11 mouse cellular contexts compared by ENCODE assay signal in genomic region chr6:73014317-73015160, GRCm38 (mm10). TPM values are rescaled to one million over a fixed set of nuclear protein-coding genes. Genes with fewer than 3 reads are reported as not detected.
A peak's percentile ranks its signal among the peaks of the same experiment; 100 is the strongest.
DNase-seq lines count a peak whose midpoint lies in the region; ATAC-seq lines count a peak whose summit lies in the region.
"Had no signal": no experiment of that assay in that cellular context is flagged by ENCODE, and none has a peak within 500 bp of the region (broad histone marks: within the 10 kb centered on the region; RNA-seq: fewer than 3 reads in every experiment).

No protein-coding gene starts in this region.

- H3K9me3 ChIP-seq in megakaryocyte, embryonic 14.5 days: no peaks in the 10 kb centered on the region
- 0 out of 2 replicates have a peak, but pooled peaks cover 2% of the 10 kb centered on the region for H3K9me3 ChIP-seq in kidney, embryonic 16.5 days (ENCODE audit: low read length)
- no peaks in the 10 kb centered on the region for H3K9me3 ChIP-seq in stomach, embryonic 16.5 days (replicated peaks; ENCODE audit: control insufficient read depth, low read length)
- no peaks in the 10 kb centered on the region for H3K9me3 ChIP-seq in liver, embryonic 12.5 days (replicated peaks)
- H3K9me3 ChIP-seq: hindbrain, embryonic 13.5 days; neural tube, embryonic 13.5 days had no signal

- DNase-seq in adrenal gland, postnatal 10 days: peak; percentile 27
- DNase-seq in adrenal gland, postnatal 4 days (ENCODE audit: low spot score in 2 of 2): no peak
- no peak for DNase-seq in right cerebral cortex, postnatal 36 days (ENCODE audit: low spot score in 2 of 2)
- DNase-seq: B cell, adult 2 months had no signal

- H3K9ac ChIP-seq in kidney, embryonic 16.5 days (replicated peaks; ENCODE audit: low read length): no peak overlapping the region
- no peak overlapping the region for H3K9ac ChIP-seq in stomach, embryonic 16.5 days (ENCODE audit: low read length)
- no peak overlapping the region for H3K9ac ChIP-seq in liver, embryonic 12.5 days
- H3K9ac ChIP-seq: hindbrain, embryonic 13.5 days; neural tube, embryonic 13.5 days had no signal

- no peaks in the 10 kb centered on the region for H3K36me3 ChIP-seq in megakaryocyte, embryonic 14.5 days (replicated peaks; ENCODE audit: low read length)
- no peaks in the 10 kb centered on the region for H3K36me3 ChIP-seq in kidney, embryonic 16.5 days (ENCODE audit: insufficient read depth, low read length)
- H3K36me3 ChIP-seq in stomach, embryonic 16.5 days (ENCODE audit: control insufficient read depth, insufficient read depth, low read length): no peaks in the 10 kb centered on the region
- no peaks in the 10 kb centered on the region for H3K36me3 ChIP-seq in liver, embryonic 12.5 days
- H3K36me3 ChIP-seq: hindbrain, embryonic 13.5 days; neural tube, embryonic 13.5 days had no signal

- peak overlapping the region; percentile 9 for H3K4me3 ChIP-seq in megakaryocyte, embryonic 14.5 days (replicated peaks)
- H3K4me3 ChIP-seq in kidney, embryonic 16.5 days (ENCODE audit: low read length): no peak overlapping the region
- no peak overlapping the region for H3K4me3 ChIP-seq in stomach, embryonic 16.5 days (replicated peaks; ENCODE audit: low read length)
- H3K4me3 ChIP-seq in liver, embryonic 12.5 days: no peak overlapping the region
- H3K4me3 ChIP-seq: hindbrain, embryonic 13.5 days; neural tube, embryonic 13.5 days had no signal

- no peak for ATAC-seq in megakaryocyte, adult 5-6 weeks (ENCODE audit: poor library complexity, severe bottlenecking)
- ATAC-seq in kidney, embryonic 16.5 days (ENCODE audit: low FRiP score, low TSS enrichment): peak; percentile 80
- peak; percentile 51; the same call in 1 of the 2 replicates for ATAC-seq in stomach, embryonic 16.5 days (ENCODE audit: insufficient read depth, low FRiP score)
- ATAC-seq in liver, embryonic 12.5 days: no peak

- peaks cover 7% of the 10 kb centered on the region for H3K27me3 ChIP-seq in megakaryocyte, embryonic 14.5 days (replicated peaks)
- no peaks in the 10 kb centered on the region for H3K27me3 ChIP-seq in kidney, embryonic 16.5 days (ENCODE audit: insufficient read depth, low read length)
- H3K27me3 ChIP-seq in stomach, embryonic 16.5 days (ENCODE audit: control insufficient read depth, insufficient read depth, low read length): no peaks in the 10 kb centered on the region
- H3K27me3 ChIP-seq in liver, embryonic 12.5 days (replicated peaks): no peaks in the 10 kb centered on the region
- H3K27me3 ChIP-seq: hindbrain, embryonic 13.5 days; neural tube, embryonic 13.5 days had no signal

- H3K4me1 ChIP-seq in megakaryocyte, embryonic 14.5 days: 0 out of 2 replicates have a peak, but pooled peaks cover 3% of the 10 kb centered on the region
- H3K4me1 ChIP-seq in kidney, embryonic 16.5 days (ENCODE audit: insufficient read depth, low read length): peaks cover 8% of the 10 kb centered on the region; the same call in 1 of the 2 replicates
- no peaks in the 10 kb centered on the region for H3K4me1 ChIP-seq in stomach, embryonic 16.5 days (ENCODE audit: control insufficient read depth, insufficient read depth, low read length)
- no peaks in the 10 kb centered on the region for H3K4me1 ChIP-seq in liver, embryonic 12.5 days
- H3K4me1 ChIP-seq: neural tube, embryonic 13.5 days had no signal

- H3K4me2 ChIP-seq in kidney, embryonic 16.5 days (replicated peaks; ENCODE audit: low read depth, low read length): no peak overlapping the region
- no peak overlapping the region for H3K4me2 ChIP-seq in stomach, embryonic 16.5 days (ENCODE audit: low read depth, low read length)
- H3K4me2 ChIP-seq in liver, embryonic 12.5 days: no peak overlapping the region
- H3K4me2 ChIP-seq: hindbrain, embryonic 13.5 days; neural tube, embryonic 13.5 days had no signal

- WGBS in kidney, embryonic 16.5 days: 18% methylated on average over 13 of the region's 13 CpGs
- WGBS in stomach, embryonic 16.5 days: 45% methylated on average over 13 of the region's 13 CpGs
- WGBS in liver, embryonic 12.5 days (ENCODE audit: insufficient replicate concordance): 49% methylated on average over 13 of the region's 13 CpGs

- H3K27ac ChIP-seq in kidney, embryonic 16.5 days (ENCODE audit: low read length): 0 out of 2 replicates have a peak overlapping the region, but pooled peaks have one; percentile 1
- no peak overlapping the region for H3K27ac ChIP-seq in stomach, embryonic 16.5 days (ENCODE audit: low read length)
- no peak overlapping the region for H3K27ac ChIP-seq in liver, embryonic 12.5 days
- H3K27ac ChIP-seq: hindbrain, embryonic 13.5 days; neural tube, embryonic 13.5 days had no signal

RNA-seq across cellular contexts. Expression of gene Tmsb10, which starts 56.0 kb away (rescaled TPM):
- total RNA-seq in adrenal gland, postnatal 10 days (2021): 100 to 1,000 TPM; 483 to 577 TPM
- total RNA-seq in adrenal gland, postnatal 4 days (2021): 100 to 1,000 TPM; 594 to 750 TPM
- 60.6 and 494 TPM in 2 replicates for polyA plus RNA-seq in megakaryocyte, embryonic 14.5 days (2012; ENCODE audit: insufficient read depth, low replicate concordance)
- 3,978 and 3,999 TPM in 2 replicates for total RNA-seq in megakaryocyte, adult 5-6 weeks (2015)
- total RNA-seq in megakaryocyte, adult 5-6 weeks (2017): 2,780 and 3,394 TPM in 2 replicates
- polyA plus RNA-seq in kidney, embryonic 16.5 days (2015; fragmentation: Nextera tagmentation; extraction: Ambion mirVana): 1,506 and 1,750 TPM in 2 replicates
- 1,289 and 1,748 TPM in 2 replicates for polyA plus RNA-seq in stomach, embryonic 16.5 days (2015; fragmentation: Nextera tagmentation; extraction: Ambion mirVana)
- 571 and 617 TPM in 2 replicates for polyA plus RNA-seq in liver, embryonic 12.5 days (2016; fragmentation: Nextera tagmentation; extraction: Ambion mirVana)

Comparison
In these comparisons a context has a peak if more than half of its experiments do, and no peak if none do; other contexts are left out.
1. ATAC-seq: peak in kidney, embryonic 16.5 days (single experiment) and stomach, embryonic 16.5 days (single experiment); none in megakaryocyte, adult 5-6 weeks (single experiment) and liver, embryonic 12.5 days (single experiment).